Mouse (Mus musculus): ENCODE data around the gene Cobll1.

Cobll1 gene

GRCm38 (mm10) chr2:65236644-65237043, 2.6 kb downstream of the Cobll1 start:
- no peak for DNase-seq (ENCODE audit: low spot score)

GRCm38 (mm10) chr2:65232756-65233535, 6.3 kb downstream of the Cobll1 start:
- no peak for DNase-seq (ENCODE audit: low spot score)

- no peak for DNase-seq (ENCODE audit: low spot score)
Measured at GRCm38 (mm10) chr2:65228426-65228825, 10.8 kb downstream of the Cobll1 start.

DNA sequence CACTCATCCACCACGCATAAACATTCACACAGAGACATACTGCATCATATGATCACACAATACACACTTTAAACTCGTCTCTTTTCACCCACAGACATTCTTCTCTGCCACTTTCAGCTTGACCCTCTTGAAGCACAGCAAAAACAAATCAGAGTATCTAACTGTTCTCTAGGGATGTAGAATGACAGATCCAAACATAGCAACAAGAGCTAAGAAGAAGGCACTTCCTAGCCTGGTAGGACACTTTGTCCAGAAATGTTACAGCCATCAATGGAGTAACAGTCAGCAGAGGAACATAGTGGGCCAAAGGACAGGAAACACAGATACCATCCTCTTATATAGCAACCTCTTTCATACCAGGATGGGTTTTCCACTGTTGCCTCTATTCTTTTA, 11.3 kb downstream of the Cobll1 start:
- no peak for DNase-seq (ENCODE audit: low spot score)

GRCm38 (mm10) chr2:65227154-65227897, 11.9 kb downstream of the Cobll1 start:
- DNase-seq (ENCODE audit: low spot score) = no peak

GRCm38 (mm10) chr2:65226494-65226893, 12.7 kb downstream of the Cobll1 start:
- DNase-seq (ENCODE audit: low spot score) = no peak

- DNase-seq (ENCODE audit: low spot score) = no peak
Measured at GRCm38 (mm10) chr2:65223956-65224735, 15.1 kb downstream of the Cobll1 start.

GRCm38 (mm10) chr2:65223012-65223411, 16.2 kb downstream of the Cobll1 start:
- no peak for DNase-seq (ENCODE audit: low spot score)

DNA sequence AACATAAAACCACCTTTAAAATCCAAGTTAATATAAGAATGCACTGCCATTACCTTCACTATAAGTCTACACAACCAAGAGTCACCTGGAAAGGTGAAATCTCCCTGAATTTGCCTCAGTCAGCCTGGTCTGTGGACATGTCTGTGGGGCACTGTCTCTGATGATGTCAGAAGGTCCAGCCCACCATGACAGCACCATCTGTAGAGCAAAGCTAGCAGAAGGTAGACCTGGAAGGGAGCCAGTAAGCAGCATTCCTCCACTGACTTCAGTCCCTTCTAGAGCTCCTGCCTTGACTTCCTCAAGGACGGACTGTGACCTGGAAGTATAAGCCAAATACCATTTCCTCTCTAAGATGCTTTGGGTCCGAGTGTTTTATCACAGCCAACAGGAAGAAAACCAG, 17.6 kb downstream of the Cobll1 start:
- no peak for DNase-seq (ENCODE audit: low spot score)

DNA sequence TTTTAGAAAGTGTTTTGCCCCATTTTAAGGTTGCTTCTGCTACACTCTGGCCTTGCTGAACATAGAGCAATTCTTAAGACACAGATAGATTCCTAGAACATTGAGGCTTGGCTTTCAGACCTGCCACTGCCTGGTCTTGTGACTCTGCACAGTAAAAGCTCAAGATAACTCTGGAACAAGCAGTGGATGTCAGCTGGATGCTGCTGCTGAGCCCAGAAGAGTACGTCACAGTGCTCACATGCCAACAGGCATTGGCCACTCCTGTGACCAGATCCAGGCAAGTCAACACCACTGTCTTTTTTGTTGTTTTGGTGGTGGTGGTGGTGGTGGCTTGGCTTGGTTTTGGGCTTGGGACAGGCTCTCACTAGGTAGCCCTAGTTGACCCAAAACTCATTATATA, 18.6 kb downstream of the Cobll1 start:
- no peak for DNase-seq (ENCODE audit: low spot score)

DNA sequence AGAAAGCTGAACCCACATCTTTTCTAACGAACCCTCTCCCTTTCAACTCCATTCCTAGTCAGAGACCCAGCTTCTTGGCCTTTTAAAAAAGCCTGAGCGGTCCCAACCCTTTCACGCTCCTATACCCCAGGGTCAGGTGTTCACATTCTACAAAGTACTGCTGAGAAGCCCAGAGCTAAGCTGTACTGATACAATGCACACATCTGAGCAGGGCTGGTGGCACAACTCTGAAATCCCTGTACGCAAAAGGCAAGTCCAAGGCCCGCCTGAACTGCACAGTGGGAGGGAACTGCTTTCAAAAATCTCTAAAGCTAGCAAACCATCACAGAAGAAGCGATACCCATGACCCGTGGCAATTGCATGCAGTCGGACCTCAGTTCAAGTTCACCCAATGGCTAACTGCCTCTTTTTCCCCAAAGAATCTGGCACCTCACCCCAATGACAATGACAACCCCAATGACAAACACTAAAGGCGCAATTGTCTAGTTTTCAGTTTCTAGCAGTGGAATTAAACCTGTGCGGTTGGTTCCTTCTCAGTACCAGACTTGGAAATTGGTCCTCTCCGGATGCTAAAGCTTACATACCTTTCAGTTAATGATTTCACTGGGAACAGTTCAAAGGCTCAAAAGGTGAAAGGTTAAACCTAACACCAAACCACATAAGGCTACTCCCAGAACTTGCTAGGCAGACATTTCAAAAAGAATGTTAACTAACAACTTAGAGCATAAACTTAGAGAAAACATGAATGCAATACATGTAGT, 19.6 kb downstream of the Cobll1 start:
- DNase-seq (ENCODE audit: low spot score) = no peak

- DNase-seq (ENCODE audit: low spot score) = no peak
Measured at GRCm38 (mm10) chr2:65218318-65218717, 20.9 kb downstream of the Cobll1 start.

- no peak for DNase-seq (ENCODE audit: low spot score)
Measured at GRCm38 (mm10) chr2:65217677-65218076, 21.5 kb downstream of the Cobll1 start.

DNA sequence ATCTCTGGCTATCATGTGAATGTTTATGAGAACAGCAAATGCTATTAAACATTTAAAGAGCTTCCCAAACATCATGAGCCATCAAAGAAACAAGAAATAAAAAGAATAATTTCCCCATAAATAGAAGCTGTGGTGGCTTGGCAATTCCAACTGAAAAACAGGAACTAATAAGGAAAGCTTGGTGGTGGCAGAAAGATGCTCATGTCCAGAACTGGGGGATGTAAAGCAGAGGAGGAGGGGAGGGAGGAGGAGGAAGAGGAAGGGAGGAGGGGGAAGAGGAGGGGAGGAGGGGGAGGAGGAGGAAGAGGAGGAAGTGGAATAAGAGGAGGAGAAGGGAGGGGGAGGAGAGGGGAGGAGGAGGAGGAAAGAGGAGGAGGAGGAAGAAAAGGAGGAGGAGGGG, 23.0 kb downstream of the Cobll1 start:
- no peak for DNase-seq (ENCODE audit: low spot score)

DNA sequence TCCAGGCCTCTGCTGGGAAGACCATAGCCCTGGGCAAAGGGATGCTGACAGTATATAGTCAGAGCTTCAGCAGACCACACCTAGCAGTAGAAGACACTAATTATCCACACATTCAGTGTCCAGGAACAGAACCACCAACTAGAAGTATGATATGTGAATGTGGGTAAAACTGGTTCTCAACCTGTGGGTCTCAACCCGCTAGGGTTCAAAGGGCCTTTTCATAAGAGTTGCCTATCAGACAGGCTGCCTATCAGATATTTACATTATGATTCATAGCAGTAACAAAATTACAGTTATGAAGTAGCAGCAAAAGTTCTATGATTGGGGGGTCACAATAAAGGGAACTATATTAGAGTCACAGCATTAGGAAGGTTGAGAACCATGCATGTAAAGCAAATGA, 24.6 kb downstream of the Cobll1 start:
- no peak for DNase-seq (ENCODE audit: low spot score)

GRCm38 (mm10) chr2:65213675-65214074, 25.5 kb downstream of the Cobll1 start:
- no peak for DNase-seq (ENCODE audit: low spot score)

DNA sequence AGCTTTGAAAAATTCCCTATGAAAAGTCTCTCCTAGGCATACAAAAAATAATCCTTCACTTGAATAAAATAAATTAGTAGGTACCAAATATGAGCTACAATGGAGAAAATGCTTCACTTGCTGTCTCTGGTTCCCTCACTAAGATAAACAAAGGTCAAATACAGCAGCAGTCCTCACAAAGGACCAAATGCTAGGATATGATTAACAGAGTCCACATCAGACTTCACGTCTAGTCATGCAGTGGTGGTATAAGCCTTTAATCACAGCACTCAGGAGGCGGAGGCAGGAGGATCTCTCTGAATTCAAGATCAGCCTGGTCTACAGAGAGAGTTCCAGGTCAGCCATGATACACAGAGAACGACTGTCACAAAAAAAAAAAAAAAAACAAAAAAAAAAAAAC, 27.6 kb downstream of the Cobll1 start:
- no peak for DNase-seq (ENCODE audit: low spot score)

DNA sequence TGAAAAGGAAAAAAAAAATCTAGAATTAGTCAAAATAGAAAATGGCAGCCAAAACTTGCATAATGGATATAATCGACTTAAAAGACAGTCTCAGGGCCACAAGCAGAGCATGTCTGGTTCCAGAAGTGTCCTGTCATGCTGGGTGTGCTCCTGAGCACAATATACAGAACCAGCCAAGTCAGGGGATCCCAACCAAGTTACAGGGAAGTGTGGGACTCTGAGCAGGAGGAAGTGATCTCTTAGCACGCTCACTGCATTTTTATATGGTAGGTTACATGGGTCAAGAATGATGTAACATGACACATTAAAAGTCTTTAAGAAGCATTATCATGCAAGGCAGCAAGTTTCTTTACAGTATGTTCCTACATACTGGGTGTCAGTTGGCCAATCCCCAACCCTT, 31.5 kb downstream of the Cobll1 start:
- no peak for DNase-seq (ENCODE audit: low spot score)

GRCm38 (mm10) chr2:65203699-65204098, 35.5 kb downstream of the Cobll1 start:
- DNase-seq (ENCODE audit: low spot score) = no peak

GRCm38 (mm10) chr2:65199706-65200105, 39.5 kb downstream of the Cobll1 start:
- no peak for DNase-seq (ENCODE audit: low spot score)

- DNase-seq (ENCODE audit: low spot score) = no peak
Measured at GRCm38 (mm10) chr2:65198605-65199004, 40.6 kb downstream of the Cobll1 start.

- DNase-seq (ENCODE audit: low spot score) = no peak
Measured at GRCm38 (mm10) chr2:65196994-65197393, 42.2 kb downstream of the Cobll1 start.
